29 mouse cellular contexts compared by ENCODE assay signal in genomic region chr3:101277830-101278229, GRCm38 (mm10). TPM values are rescaled to one million over a fixed set of nuclear protein-coding genes. Genes with fewer than 3 reads are reported as not detected.
DNase-seq lines count a peak whose midpoint lies in the region; ATAC-seq and TF ChIP-seq lines count a peak whose summit lies in the region.
"Had no signal": no experiment of that assay in that cellular context is flagged by ENCODE, and none has a peak within 500 bp of the region (broad histone marks: within the 10 kb centered on the region; RNA-seq: fewer than 3 reads in every experiment).

No protein-coding gene starts in this region.

- 84% methylated on average over 4 of the region's 4 CpGs for WGBS in thymus, adult 2 months

- DNase-seq in thymus, adult 2 months, result no peak
- DNase-seq in thymus, adult 18-20 months, result no peak
- DNase-seq in urinary bladder, adult 2 months (ENCODE audit: low spot score), result peak; percentile 13
- DNase-seq in urinary bladder, postnatal 10 days (ENCODE audit: low spot score), result no peak
- DNase-seq in testis, postnatal 14 days (ENCODE audit: low spot score), result no peak
- DNase-seq: adrenal gland, adult 8-10 months; adrenal gland, postnatal 25 days; cerebellum, adult 11-12 months; cerebellum, adult 9-10 months; cerebellum, postnatal 14 days; gastrocnemius, postnatal 10 days; heart, postnatal 10 days; heart, postnatal 36 days had no signal

- no peaks in the 10 kb centered on the region for H3K27me3 ChIP-seq in thymus, adult 2 months (ENCODE audit: control insufficient read depth, insufficient read depth, low read length)
- H3K27me3 ChIP-seq: forebrain, embryonic 13.5 days; heart, embryonic 12.5 days; heart, embryonic 15.5 days; hindbrain, embryonic 13.5 days had no signal

- H3K27ac ChIP-seq in thymus, adult 2 months (ENCODE audit: control insufficient read depth, insufficient read depth, low read length), result peak overlapping the region; percentile 92
- H3K27ac ChIP-seq: forebrain, embryonic 10.5 days; forebrain, embryonic 13.5 days; heart, embryonic 15.5 days; hindbrain, embryonic 10.5 days; hindbrain, embryonic 13.5 days; hindbrain, postnatal 0 days had no signal

- peaks cover 26% of the 10 kb centered on the region; the same call in 1 of the 2 replicates for H3K36me3 ChIP-seq in thymus, adult 2 months (ENCODE audit: control insufficient read depth, insufficient read depth, low read length)
- H3K36me3 ChIP-seq: forebrain, embryonic 10.5 days; heart, embryonic 12.5 days; heart, embryonic 15.5 days; hindbrain, embryonic 10.5 days; hindbrain, embryonic 13.5 days had no signal

- peaks cover 83% of the 10 kb centered on the region for H3K4me1 ChIP-seq in thymus, adult 2 months (replicated peaks; ENCODE audit: control insufficient read depth, insufficient read depth, low read length)

- ATAC-seq in megakaryocyte, adult 5-6 weeks (ENCODE audit: poor library complexity, severe bottlenecking), result peak; percentile 39
- ATAC-seq: activated CD4-positive, CD25-positive, alpha-beta regulatory T cell, adult 4 months; forebrain, embryonic 13.5 days; forebrain, embryonic 16.5 days; hindbrain, postnatal 0 days had no signal

- H3K4me3 ChIP-seq in thymus, adult 2 months (ENCODE audit: control insufficient read depth, insufficient read depth, low read length), result no peak overlapping the region
- H3K4me3 ChIP-seq: forebrain, embryonic 10.5 days; forebrain, embryonic 13.5 days; heart, embryonic 12.5 days; heart, embryonic 15.5 days; hindbrain, embryonic 10.5 days; hindbrain, embryonic 13.5 days had no signal

- no peak for TF ChIP-seq POLR2A in thymus, adult 2 months (IDR thresholded peaks at IDR 0.05; ENCODE audit: control insufficient read depth, extremely low read depth, insufficient read depth, low read length, poor library complexity)

- no peak for TF ChIP-seq CTCF in thymus, adult 2 months (IDR thresholded peaks at IDR 0.05; ENCODE audit: borderline replicate concordance, control insufficient read depth, extremely low read depth, insufficient read depth, low read length, poor library complexity)

RNA-seq across cellular contexts. Expression of gene Cd2, which starts 9.9 kb away (rescaled TPM):
- polyA plus RNA-seq in thymus, adult 2 months (2012; rRNA removed), result 97.5 and 117 TPM in 2 replicates
- 2.1 and 2.4 TPM in 2 replicates for polyA plus RNA-seq in urinary bladder, adult 2 months (2012; rRNA removed)
- total RNA-seq in megakaryocyte, adult 5-6 weeks (2015), result 3.1 and 3.2 TPM in 2 replicates
- total RNA-seq in megakaryocyte, adult 5-6 weeks (2017), result 6.6 and 7.3 TPM in 2 replicates
- total RNA-seq: gastrocnemius, adult 18-20 months; granulocyte monocyte progenitor cell, adult 5-6 weeks; hindbrain, postnatal 0 days had no signal
- polyA plus RNA-seq: brain, embryonic 14.5 days; C2C12; embryonic facial prominence, embryonic 11.5 days; embryonic facial prominence, embryonic 14.5 days; forebrain, embryonic 10.5 days; forebrain, embryonic 13.5 days; heart, embryonic 12.5 days; hindbrain, embryonic 13.5 days; hindbrain, postnatal 0 days had no signal

Comparison
In these comparisons a context has a peak if more than half of its experiments do, and no peak if none do; other contexts are left out.
1. RNA of gene Cd2, which starts 9.9 kb away (polyA plus RNA-seq): 97.5 to 117 TPM in thymus, adult 2 months; 2.1 to 2.4 TPM in urinary bladder, adult 2 months; every median in the first group is over 10 times any median in the second.